Mouse (Mus musculus): Measurements from ENCODE around the gene Ddx59. TPM values are rescaled to one million over a fixed set of nuclear protein-coding genes. Genes with fewer than 3 reads are reported as not detected.

The Ddx59 gene
- 1.9 and 2.5 TPM in 2 replicates for polyA plus RNA-seq (2012; rRNA removed)

DNA sequence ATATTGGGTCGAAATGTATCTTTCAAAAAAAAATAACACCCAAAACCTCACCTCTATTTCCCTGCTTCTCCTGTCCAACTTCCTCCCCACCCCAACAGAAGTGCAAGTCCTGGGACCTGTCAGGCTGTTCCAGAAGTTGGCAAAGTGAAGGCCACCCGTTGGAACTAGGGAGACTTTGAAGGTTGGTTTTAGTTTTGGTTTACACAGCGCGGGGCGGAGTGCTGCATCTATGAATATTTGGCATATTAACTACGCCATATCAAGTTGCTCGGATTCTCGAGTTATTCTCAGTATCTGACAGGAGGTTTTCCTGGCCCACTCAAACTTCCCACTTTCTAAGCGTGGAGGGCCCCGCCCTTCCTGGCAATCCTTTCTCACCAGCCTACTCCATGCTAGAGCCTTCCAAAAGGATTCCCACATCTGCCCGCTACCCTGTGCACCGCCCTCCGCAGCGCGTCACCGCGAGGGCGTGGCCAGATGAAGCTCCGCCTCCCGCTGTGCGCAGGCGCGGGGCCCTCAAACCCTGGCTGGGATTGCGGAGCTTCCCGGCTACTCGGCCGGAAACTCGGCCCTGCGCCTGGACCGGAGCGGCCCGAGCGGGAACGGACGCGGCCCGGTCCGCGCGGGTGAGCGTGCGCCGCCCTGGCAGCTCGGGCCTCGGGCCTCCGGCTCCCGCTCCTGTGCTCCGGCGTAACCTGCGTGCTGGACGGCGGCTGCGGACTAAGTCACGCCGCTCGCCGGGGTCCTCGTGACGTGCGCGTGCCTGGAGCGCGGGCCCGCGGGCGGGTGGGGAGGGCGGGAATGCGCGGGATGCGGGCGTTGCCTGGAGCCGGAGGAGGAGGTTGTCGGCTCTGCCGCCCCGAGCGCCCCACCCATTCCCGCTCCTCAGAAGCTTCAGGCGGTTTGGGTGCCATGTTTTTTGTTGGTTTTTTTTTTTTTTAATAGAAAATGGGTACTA is at the start of gene Ddx59:
Gene Ddx59 (plus strand): TSS at position 474 of the 958 bp plus-strand sequence.
- H3K4me1 ChIP-seq (ENCODE audit: control insufficient read depth, insufficient read depth, insufficient read length) = no peaks in the 10 kb centered on the region; the same call in 1 of the 2 replicates
- DNase-seq (ENCODE audit: low read depth in 1 of 2, low spot score in 2 of 2) = peak; percentile 75 to 92
- under 1% methylated on average over 77 of the region's 78 CpGs for WGBS
- H3K27me3 ChIP-seq (ENCODE audit: control insufficient read depth, insufficient read depth, low read length) = no peaks in the 10 kb centered on the region
- peak within 1 kb of the TSS; percentile 97 for H3K4me3 ChIP-seq (ENCODE audit: extremely low read depth, insufficient read depth, insufficient read length)
- no peaks in the 10 kb centered on the region for H3K36me3 ChIP-seq (ENCODE audit: control insufficient read depth, insufficient read depth, low read length)
- peak within 1 kb of the TSS; percentile 98 for H3K27ac ChIP-seq (ENCODE audit: insufficient read depth, low read length)
- no peak for TF ChIP-seq CTCF (IDR thresholded peaks at IDR 0.05; ENCODE audit: extremely low read depth, insufficient read depth, insufficient read length, insufficient replicate concordance)
- peak; percentile 60 for TF ChIP-seq POLR2A (IDR thresholded peaks at IDR 0.05; ENCODE audit: low read depth, low read length)

- H3K4me3 ChIP-seq (ENCODE audit: extremely low read depth, insufficient read depth, insufficient read length) = no peak overlapping the region
These were observed 49.1 kb upstream of the Ddx59 start for GRCm38 (mm10) chr1:136365986-136366385.

DNA sequence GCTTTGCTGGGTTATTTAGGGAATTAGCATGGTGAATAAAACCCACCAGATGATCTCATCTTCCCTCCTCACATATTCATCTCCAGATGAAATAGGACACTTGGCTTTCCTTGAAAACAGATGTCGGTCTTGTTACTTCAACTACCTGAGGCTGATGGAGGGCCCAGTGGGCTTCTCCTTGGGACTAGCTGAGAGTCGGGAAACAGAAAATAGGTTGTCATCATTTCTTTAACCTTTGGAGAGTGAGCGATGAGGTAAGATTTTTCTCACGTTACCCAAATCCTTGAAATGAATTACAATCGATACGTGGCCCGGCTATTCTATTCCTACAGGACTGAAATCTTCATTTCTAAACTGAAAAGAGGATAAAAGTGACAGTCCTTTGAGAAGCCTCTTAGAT is 35.8 kb upstream of the Ddx59 start:
- WGBS = 96% methylated on average over 7 of the region's 7 CpGs
- TF ChIP-seq CTCF (IDR thresholded peaks at IDR 0.05; ENCODE audit: extremely low read depth, insufficient read depth, insufficient read length, insufficient replicate concordance) (no peak), POLR2A (IDR thresholded peaks at IDR 0.05; ENCODE audit: low read depth, low read length) (no peak)
- Histone ChIP-seq H3K27ac (ENCODE audit: insufficient read depth, low read length) (no peak overlapping the region), H3K4me3 (ENCODE audit: extremely low read depth, insufficient read depth, insufficient read length) (no peak overlapping the region), H3K4me1 (ENCODE audit: control insufficient read depth, insufficient read depth, insufficient read length) (no peaks in the 10 kb centered on the region), H3K27me3 (ENCODE audit: control insufficient read depth, insufficient read depth, low read length) (no peaks in the 10 kb centered on the region), H3K36me3 (ENCODE audit: control insufficient read depth, insufficient read depth, low read length) (no peaks in the 10 kb centered on the region)
- DNase-seq (ENCODE audit: low read depth in 1 of 2, low spot score in 2 of 2) = no peak

More at GRCm38 (mm10) chr1:136365986-136366385, 49.1 kb upstream of the Ddx59 start:
- Histone ChIP-seq H3K4me1 (ENCODE audit: control insufficient read depth, insufficient read depth, insufficient read length) (no peaks in the 10 kb centered on the region), H3K27ac (ENCODE audit: insufficient read depth, low read length) (no peak overlapping the region), H3K27me3 (ENCODE audit: control insufficient read depth, insufficient read depth, low read length) (no peaks in the 10 kb centered on the region), H3K36me3 (ENCODE audit: control insufficient read depth, insufficient read depth, low read length) (no peaks in the 10 kb centered on the region)
- TF ChIP-seq POLR2A (IDR thresholded peaks at IDR 0.05; ENCODE audit: low read depth, low read length) (no peak), CTCF (IDR thresholded peaks at IDR 0.05; ENCODE audit: extremely low read depth, insufficient read depth, insufficient read length, insufficient replicate concordance) (no peak)
- DNase-seq (ENCODE audit: low read depth in 1 of 2, low spot score in 2 of 2) = no peak
- WGBS = 91% methylated on average over 3 of the region's 3 CpGs

DNA sequence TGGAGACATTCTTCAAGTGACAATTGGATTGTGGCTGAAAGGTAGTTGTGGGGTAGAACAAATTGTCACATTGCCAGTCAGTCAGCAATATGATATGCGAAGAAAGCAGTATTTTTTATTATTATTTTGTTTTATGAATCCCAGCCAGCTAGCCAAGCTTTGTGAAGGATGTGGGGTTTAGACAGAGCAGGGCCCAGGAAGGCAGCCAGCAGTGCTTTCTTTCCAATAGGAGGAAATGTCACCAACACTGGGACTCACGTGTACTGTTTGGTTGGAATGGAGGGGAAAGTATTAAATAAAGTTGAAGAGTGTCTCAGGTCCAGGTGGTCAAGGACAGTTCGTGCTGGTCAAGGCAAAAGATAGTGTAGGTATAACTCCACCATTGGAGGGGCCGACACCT is 34.9 kb upstream of the Ddx59 start:
- 92% methylated on average over 4 of the region's 4 CpGs for WGBS
- Histone ChIP-seq H3K4me3 (ENCODE audit: extremely low read depth, insufficient read depth, insufficient read length) (no peak overlapping the region), H3K27ac (ENCODE audit: insufficient read depth, low read length) (no peak overlapping the region), H3K36me3 (ENCODE audit: control insufficient read depth, insufficient read depth, low read length) (no peaks in the 10 kb centered on the region), H3K27me3 (ENCODE audit: control insufficient read depth, insufficient read depth, low read length) (no peaks in the 10 kb centered on the region), H3K4me1 (ENCODE audit: control insufficient read depth, insufficient read depth, insufficient read length) (no peaks in the 10 kb centered on the region)
- no peak for DNase-seq (ENCODE audit: low read depth in 1 of 2, low spot score in 2 of 2)
- TF ChIP-seq CTCF (IDR thresholded peaks at IDR 0.05; ENCODE audit: extremely low read depth, insufficient read depth, insufficient read length, insufficient replicate concordance) = no peak
- no peak for TF ChIP-seq POLR2A (IDR thresholded peaks at IDR 0.05; ENCODE audit: low read depth, low read length)

DNA sequence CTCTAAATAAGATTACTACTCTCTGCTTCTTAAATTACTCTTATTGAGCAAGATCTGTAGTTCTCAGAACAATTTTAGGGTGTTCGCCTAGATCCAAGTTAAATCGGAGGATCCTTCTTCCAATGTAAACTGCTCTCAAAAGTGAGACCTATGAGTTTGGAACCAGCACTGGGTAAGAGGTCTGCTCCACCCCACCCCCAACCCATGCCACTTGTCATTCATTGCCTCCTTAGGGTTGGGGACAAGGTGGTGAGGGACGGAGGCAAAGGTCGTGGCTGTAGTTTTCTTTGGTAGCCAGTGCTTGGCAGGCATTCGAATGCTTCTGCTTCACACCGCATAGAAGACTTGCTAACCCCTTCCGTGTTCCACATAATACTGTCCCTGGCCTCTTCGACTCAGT is 34.5 kb upstream of the Ddx59 start:
- DNase-seq (ENCODE audit: low read depth in 1 of 2, low spot score in 2 of 2) = no peak
- Histone ChIP-seq H3K4me3 (ENCODE audit: extremely low read depth, insufficient read depth, insufficient read length) (no peak overlapping the region), H3K4me1 (ENCODE audit: control insufficient read depth, insufficient read depth, insufficient read length) (no peaks in the 10 kb centered on the region), H3K36me3 (ENCODE audit: control insufficient read depth, insufficient read depth, low read length) (no peaks in the 10 kb centered on the region), H3K27ac (ENCODE audit: insufficient read depth, low read length) (no peak overlapping the region), H3K27me3 (ENCODE audit: control insufficient read depth, insufficient read depth, low read length) (no peaks in the 10 kb centered on the region)
- TF ChIP-seq POLR2A (IDR thresholded peaks at IDR 0.05; ENCODE audit: low read depth, low read length) (no peak), CTCF (IDR thresholded peaks at IDR 0.05; ENCODE audit: extremely low read depth, insufficient read depth, insufficient read length, insufficient replicate concordance) (no peak)
- WGBS = 95% methylated on average over 8 of the region's 8 CpGs

DNA sequence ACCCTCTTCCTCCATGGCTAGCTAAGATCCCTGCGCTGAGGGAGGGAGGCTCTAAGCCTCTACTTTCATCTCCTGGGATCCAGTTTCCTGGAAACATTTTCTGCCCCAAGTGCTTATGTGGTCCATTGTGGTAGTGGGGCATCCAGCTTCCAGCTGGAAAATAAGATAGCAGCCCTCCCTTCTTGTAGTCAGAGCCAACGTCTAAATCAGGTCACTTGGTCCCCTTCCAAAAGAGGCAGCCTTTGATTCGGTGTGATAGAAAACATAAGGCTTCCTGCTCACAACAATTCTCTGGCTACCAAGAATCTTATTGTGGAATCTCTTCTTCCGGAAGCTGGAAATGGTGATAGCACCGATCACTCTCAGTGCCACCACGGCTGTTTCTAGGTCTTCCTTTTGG is 33.9 kb upstream of the Ddx59 start:
- no peak for TF ChIP-seq CTCF (IDR thresholded peaks at IDR 0.05; ENCODE audit: extremely low read depth, insufficient read depth, insufficient read length, insufficient replicate concordance)
- TF ChIP-seq POLR2A (IDR thresholded peaks at IDR 0.05; ENCODE audit: low read depth, low read length) = no peak
- 77% methylated on average over 6 of the region's 6 CpGs for WGBS

DNA sequence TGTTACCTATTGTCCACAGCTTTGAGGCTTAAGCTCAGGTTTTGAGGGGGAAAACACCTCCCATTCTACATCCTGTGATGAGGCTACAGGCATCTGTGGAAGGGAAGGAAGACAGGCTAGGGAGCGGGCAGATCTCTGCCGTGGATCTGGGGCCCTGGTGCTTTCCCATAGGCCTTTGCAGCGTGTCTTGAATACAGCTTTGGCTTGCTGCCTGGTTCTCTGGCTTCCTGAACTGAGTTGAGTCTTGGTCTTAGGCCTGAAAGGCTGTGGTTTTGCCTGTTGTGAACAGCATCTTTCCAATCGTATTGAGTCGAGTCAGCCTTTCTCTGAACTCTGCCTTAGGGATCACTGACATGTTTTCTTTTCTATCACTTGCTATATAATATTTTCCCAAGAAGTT is 33.5 kb upstream of the Ddx59 start:
- no peak for DNase-seq (ENCODE audit: low read depth in 1 of 2, low spot score in 2 of 2)
- 30% methylated on average over 5 of the region's 5 CpGs for WGBS
- H3K36me3 ChIP-seq (ENCODE audit: control insufficient read depth, insufficient read depth, low read length) = no peaks in the 10 kb centered on the region
- H3K27me3 ChIP-seq (ENCODE audit: control insufficient read depth, insufficient read depth, low read length) = no peaks in the 10 kb centered on the region
- no peak overlapping the region for H3K4me3 ChIP-seq (ENCODE audit: extremely low read depth, insufficient read depth, insufficient read length)
- TF ChIP-seq CTCF (IDR thresholded peaks at IDR 0.05; ENCODE audit: extremely low read depth, insufficient read depth, insufficient read length, insufficient replicate concordance) = no peak
- TF ChIP-seq POLR2A (IDR thresholded peaks at IDR 0.05; ENCODE audit: low read depth, low read length) = no peak
- no peaks in the 10 kb centered on the region for H3K4me1 ChIP-seq (ENCODE audit: control insufficient read depth, insufficient read depth, insufficient read length)
- H3K27ac ChIP-seq (ENCODE audit: insufficient read depth, low read length) = no peak overlapping the region

More for the DNA sequence above, 33.9 kb upstream of the Ddx59 start:
- Histone ChIP-seq H3K4me3 (ENCODE audit: extremely low read depth, insufficient read depth, insufficient read length) (no peak overlapping the region), H3K27me3 (ENCODE audit: control insufficient read depth, insufficient read depth, low read length) (no peaks in the 10 kb centered on the region), H3K27ac (ENCODE audit: insufficient read depth, low read length) (no peak overlapping the region), H3K36me3 (ENCODE audit: control insufficient read depth, insufficient read depth, low read length) (no peaks in the 10 kb centered on the region), H3K4me1 (ENCODE audit: control insufficient read depth, insufficient read depth, insufficient read length) (no peaks in the 10 kb centered on the region)
- DNase-seq (ENCODE audit: low read depth in 1 of 2, low spot score in 2 of 2) = no peak

Data from spleen, adult 2 months (tissue).